Mouse (Mus musculus): Measurements from ENCODE around the gene Myo1d. TPM values are rescaled to one million over a fixed set of nuclear protein-coding genes. Genes with fewer than 3 reads are reported as not detected.

Myo1d gene
- polyA plus RNA-seq, 1 experiment: 80.4 TPM

DNA sequence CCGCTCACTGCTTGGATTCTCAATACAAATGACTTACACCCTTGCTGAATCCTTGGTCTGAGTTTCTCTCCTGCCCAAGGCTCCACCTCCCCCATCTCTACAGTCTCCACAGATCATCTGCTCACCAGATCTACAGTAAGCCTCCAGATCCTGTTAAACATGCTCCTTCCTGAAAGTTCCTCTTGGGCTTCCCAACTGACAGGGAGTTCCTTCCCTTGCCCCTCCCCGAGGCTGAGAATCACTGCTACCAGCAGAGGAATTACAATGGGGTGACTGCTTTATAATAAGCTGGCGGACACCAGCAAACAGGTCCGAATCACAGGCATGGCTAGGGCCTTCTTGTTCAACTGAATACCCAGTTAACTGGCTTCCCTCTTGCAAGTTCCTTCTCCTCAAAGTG lies 256.4 kb downstream of the Myo1d start:
- Histone ChIP-seq H3K4me3 (replicated peaks; ENCODE audit: extremely low read depth, low read depth, low read length) (no peak overlapping the region), H3K4me1 (ENCODE audit: control insufficient read depth, insufficient read depth, low read length) (peaks cover 7% of the 10 kb centered on the region)
- DNase-seq: no peak
- 51% methylated on average over 4 of the region's 4 CpGs for WGBS
- no peak for TF ChIP-seq CTCF (IDR thresholded peaks at IDR 0.05; ENCODE audit: insufficient read depth, low read length)
- no peak for TF ChIP-seq POLR2A (IDR thresholded peaks at IDR 0.05; ENCODE audit: borderline replicate concordance, extremely low read depth, low read depth, low read length)

DNA sequence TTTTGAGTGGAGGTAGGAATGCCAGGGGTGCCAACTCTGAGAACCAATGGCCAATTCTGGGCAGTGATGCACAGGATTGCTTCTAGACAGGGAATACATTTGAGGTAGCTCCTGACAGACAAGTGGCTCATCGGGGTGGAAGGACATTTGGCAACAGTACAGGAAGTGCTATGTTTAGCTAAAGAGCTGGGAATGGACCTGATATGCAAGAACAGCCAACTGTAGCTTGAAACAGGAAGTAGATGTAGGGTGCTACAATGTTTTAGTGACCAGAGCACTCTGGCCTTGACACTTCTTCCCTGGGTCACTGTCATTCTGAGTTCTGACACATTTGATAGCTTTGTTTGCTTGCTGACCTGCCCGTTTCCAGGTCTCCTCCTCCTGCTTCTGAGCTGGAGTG lies 257.0 kb downstream of the Myo1d start:
- no peak for DNase-seq
- WGBS: 18% methylated on average over 2 of the region's 2 CpGs
- Histone ChIP-seq H3K4me1 (ENCODE audit: control insufficient read depth, insufficient read depth, low read length) (peaks cover 7% of the 10 kb centered on the region), H3K4me3 (replicated peaks; ENCODE audit: extremely low read depth, low read depth, low read length) (no peak overlapping the region)
- TF ChIP-seq CTCF (IDR thresholded peaks at IDR 0.05; ENCODE audit: insufficient read depth, low read length) (no peak), POLR2A (IDR thresholded peaks at IDR 0.05; ENCODE audit: borderline replicate concordance, extremely low read depth, low read depth, low read length) (no peak)

DNA sequence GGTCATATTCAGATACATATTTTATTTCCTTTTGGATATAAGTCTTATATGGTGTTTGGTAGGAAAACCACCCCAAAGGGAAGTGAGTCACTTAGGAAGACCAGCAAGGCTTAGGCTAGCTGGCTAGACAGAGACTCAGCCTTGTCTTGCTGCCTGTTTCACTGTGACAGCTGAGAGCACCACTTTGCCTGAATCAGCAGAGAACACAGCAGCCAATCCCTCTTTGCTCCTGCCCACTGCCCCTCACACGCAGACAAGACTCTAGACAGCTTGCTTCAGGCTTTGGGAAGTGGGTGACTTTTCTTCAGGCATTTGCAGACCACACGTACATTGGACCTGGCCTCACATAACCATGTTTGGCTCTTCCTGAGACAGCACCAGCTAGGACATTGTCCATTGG lies 258.7 kb downstream of the Myo1d start:
- H3K4me3 ChIP-seq (replicated peaks; ENCODE audit: extremely low read depth, low read depth, low read length): no peak overlapping the region
- H3K4me1 ChIP-seq (ENCODE audit: control insufficient read depth, insufficient read depth, low read length): peaks cover 7% of the 10 kb centered on the region
- DNase-seq: no peak
- TF ChIP-seq CTCF (IDR thresholded peaks at IDR 0.05; ENCODE audit: insufficient read depth, low read length) (no peak), POLR2A (IDR thresholded peaks at IDR 0.05; ENCODE audit: borderline replicate concordance, extremely low read depth, low read depth, low read length) (no peak)
- WGBS: 73% methylated on average over 2 of the region's 2 CpGs

DNA sequence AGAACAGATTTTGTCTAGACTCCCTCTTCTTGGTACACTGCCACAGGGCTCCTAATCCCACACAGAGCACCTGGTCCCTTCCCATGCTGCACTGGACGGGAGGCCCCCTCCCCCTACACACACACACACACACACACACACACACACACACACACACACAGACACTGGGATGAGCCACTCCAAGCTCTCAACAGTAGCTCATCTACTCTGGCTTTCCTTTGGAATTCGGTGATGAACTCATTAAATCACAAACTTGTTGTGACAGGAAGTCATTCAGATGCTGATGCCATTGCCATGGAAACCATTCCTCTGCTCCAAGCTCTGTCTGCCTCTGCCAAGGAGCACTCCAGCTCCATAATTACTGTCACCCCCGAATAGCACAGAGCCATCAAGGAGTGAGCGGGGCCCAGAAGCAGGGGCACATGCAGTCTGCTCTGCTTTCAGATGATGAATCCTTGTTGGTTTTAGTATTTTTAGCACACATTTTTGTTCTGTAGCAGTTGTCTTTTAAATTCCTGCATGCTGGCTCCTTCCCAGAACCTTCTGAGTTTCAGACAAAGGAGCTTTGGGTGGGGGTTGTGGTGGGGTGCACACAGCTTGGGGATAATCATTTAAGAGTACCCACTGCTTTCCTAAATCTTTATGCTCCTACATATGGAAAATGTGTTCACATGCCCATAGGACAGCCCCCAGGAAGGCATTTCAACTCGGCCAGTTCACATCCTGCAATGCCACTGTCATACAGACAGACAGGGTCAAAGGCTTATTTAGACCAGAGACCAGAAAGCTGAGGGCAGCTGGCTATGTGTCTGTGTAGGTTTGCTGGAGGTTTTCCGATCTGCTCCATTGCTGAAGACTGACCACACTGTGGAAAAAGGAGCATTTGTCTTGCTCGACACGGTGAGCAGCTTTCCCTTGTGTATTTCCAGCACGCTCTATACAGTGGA lies 261.1 kb downstream of the Myo1d start:
- WGBS: 62% methylated on average over 9 of the region's 9 CpGs
- H3K4me1 ChIP-seq (ENCODE audit: control insufficient read depth, insufficient read depth, low read length): peaks cover 7% of the 10 kb centered on the region
- DNase-seq: no peak
- TF ChIP-seq CTCF (IDR thresholded peaks at IDR 0.05; ENCODE audit: insufficient read depth, low read length): no peak
- H3K4me3 ChIP-seq (replicated peaks; ENCODE audit: extremely low read depth, low read depth, low read length): no peak overlapping the region

DNA sequence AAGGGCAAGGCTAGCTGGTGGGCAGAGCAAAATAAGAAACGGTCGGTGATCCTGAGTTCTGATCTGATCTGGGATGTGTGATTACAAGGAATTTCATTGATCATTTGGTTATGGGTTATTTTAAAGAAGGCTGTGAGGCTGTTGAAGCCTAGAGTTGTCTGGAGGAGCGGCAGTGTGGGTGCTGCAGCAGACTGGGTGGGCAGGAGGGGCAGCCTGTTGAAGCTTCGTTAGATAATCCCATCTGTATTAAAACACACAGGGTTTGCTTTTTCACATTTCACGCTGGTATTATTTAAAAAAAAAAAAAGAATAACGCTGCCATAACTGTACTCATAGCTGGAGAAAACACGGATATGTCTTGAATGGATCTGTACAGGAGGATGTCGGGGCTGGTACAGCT lies 263.9 kb downstream of the Myo1d start:
- no peak for TF ChIP-seq POLR2A (IDR thresholded peaks at IDR 0.05; ENCODE audit: borderline replicate concordance, extremely low read depth, low read depth, low read length)
- TF ChIP-seq CTCF (IDR thresholded peaks at IDR 0.05; ENCODE audit: insufficient read depth, low read length): no peak
- DNase-seq: no peak
- Histone ChIP-seq H3K4me3 (replicated peaks; ENCODE audit: extremely low read depth, low read depth, low read length) (no peak overlapping the region), H3K4me1 (ENCODE audit: control insufficient read depth, insufficient read depth, low read length) (no peaks in the 10 kb centered on the region)
- 86% methylated on average over 8 of the region's 8 CpGs for WGBS

DNA sequence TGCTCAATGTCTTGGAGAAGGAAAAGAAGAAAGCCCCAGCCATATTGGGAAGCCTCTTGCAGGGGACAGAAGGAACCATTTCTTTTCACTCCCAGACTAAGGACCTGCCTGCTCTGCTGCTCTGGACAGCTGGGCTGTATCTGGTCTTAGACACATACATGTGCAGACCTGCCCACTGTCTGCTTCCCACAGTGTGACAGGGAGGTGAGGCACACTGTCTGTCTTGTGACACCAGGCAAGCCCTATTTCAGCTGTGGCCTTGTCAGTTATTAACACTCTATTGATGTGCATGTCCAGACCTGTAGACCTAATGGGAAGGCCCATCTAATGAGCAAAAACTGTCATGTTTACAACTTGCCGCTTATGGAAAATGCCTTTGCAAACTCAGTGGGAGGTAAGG lies 264.5 kb downstream of the Myo1d start:
- TF ChIP-seq POLR2A (IDR thresholded peaks at IDR 0.05; ENCODE audit: borderline replicate concordance, extremely low read depth, low read depth, low read length) (no peak), CTCF (IDR thresholded peaks at IDR 0.05; ENCODE audit: insufficient read depth, low read length) (no peak)
- no peak overlapping the region for H3K4me3 ChIP-seq (replicated peaks; ENCODE audit: extremely low read depth, low read depth, low read length)
- no peak for DNase-seq
- H3K4me1 ChIP-seq (ENCODE audit: control insufficient read depth, insufficient read depth, low read length): no peaks in the 10 kb centered on the region
- 71% methylated on average over 1 of the region's 1 CpGs for WGBS

DNA sequence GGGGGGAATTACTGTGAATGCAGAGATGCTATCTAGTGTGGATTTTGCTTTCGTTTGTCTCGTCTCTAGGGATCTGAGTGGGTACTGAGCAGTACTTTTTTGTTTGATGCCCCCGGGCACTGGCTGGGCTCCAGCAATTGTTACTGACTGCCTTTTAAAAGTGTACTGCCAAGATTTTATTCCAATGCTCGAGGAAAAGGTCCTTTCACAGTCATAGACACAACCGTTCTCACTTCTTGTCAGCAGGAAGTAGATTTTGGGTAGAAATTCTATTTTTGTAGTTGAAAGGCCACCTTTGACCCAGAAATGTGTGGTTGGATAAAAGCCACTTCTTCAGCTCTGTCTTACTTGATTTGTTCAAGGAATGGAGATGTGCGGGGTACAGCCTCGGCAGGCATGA lies 266.0 kb downstream of the Myo1d start:
- Histone ChIP-seq H3K4me1 (ENCODE audit: control insufficient read depth, insufficient read depth, low read length) (0 out of 2 replicates have a peak, but pooled peaks cover 3% of the 10 kb centered on the region), H3K4me3 (replicated peaks; ENCODE audit: extremely low read depth, low read depth, low read length) (no peak overlapping the region)
- WGBS: 40% methylated on average over 7 of the region's 7 CpGs
- TF ChIP-seq POLR2A (IDR thresholded peaks at IDR 0.05; ENCODE audit: borderline replicate concordance, extremely low read depth, low read depth, low read length): no peak
- TF ChIP-seq CTCF (IDR thresholded peaks at IDR 0.05; ENCODE audit: insufficient read depth, low read length): no peak
- DNase-seq: no peak

DNA sequence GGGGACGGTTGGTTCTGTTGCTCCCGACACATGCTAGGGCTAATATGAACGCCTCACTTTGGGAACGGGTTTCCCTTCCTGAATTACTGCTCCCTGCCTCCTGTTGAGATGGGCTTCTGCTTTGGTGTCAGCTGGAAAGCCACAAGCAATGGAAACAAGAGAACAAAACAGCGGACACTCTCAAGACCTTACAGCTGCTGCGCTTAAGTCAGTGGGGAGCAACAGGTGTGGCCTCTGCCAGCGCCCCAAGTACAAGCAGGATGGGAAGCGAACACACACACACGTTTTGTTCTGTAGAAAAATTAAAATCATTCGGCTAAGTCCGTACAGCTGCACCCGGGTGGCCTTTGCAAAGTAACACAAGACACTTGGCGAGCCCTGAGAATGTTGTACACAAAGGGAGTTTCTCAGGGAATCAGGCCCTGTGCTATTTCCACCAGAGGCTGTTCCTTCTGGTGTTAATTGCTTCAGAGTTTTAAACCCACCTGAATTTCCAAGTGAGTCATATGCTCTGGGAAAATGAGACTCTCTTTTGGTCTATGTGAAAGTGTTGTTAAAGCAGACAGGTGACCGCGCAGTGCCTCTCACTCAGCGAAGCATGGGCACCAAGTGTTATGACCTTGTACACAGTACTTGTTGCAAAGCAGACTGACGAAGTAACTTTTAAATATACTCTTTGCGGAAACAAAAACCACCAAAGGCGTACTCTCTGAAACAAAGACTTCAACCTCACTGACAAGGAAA lies 267.3 kb downstream of the Myo1d start:
- Histone ChIP-seq H3K4me3 (replicated peaks; ENCODE audit: extremely low read depth, low read depth, low read length) (no peak overlapping the region), H3K4me1 (ENCODE audit: control insufficient read depth, insufficient read depth, low read length) (0 out of 2 replicates have a peak, but pooled peaks cover 3% of the 10 kb centered on the region)
- DNase-seq: no peak
- WGBS: 81% methylated on average over 19 of the region's 19 CpGs
- TF ChIP-seq CTCF (IDR thresholded peaks at IDR 0.05; ENCODE audit: insufficient read depth, low read length): no peak
- TF ChIP-seq POLR2A (IDR thresholded peaks at IDR 0.05; ENCODE audit: borderline replicate concordance, extremely low read depth, low read depth, low read length): no peak

DNA sequence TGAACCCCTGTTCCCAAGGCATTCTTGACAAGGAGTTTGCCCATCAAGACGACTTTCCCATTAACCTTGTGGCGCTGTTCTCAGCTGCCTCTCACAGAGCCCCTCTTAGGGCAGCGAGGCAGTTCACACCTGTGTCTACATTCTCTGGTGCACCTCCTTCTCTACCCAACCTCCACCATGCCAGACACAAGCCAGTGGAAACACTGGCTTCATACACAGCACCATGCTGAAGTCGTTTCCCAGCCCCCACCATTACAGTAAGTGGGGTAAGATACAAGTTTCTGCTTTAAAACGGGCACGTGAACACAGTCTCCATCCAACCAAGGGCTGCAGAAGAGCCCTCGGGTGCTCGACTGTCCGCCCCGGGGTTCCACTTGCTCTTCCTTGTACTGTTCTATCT lies 269.7 kb downstream of the Myo1d start:
- H3K4me1 ChIP-seq (ENCODE audit: control insufficient read depth, insufficient read depth, low read length): 0 out of 2 replicates have a peak, but pooled peaks cover 3% of the 10 kb centered on the region
- DNase-seq: no peak
- TF ChIP-seq CTCF (IDR thresholded peaks at IDR 0.05; ENCODE audit: insufficient read depth, low read length): no peak
- 85% methylated on average over 10 of the region's 10 CpGs for WGBS
- no peak overlapping the region for H3K4me3 ChIP-seq (replicated peaks; ENCODE audit: extremely low read depth, low read depth, low read length)

DNA sequence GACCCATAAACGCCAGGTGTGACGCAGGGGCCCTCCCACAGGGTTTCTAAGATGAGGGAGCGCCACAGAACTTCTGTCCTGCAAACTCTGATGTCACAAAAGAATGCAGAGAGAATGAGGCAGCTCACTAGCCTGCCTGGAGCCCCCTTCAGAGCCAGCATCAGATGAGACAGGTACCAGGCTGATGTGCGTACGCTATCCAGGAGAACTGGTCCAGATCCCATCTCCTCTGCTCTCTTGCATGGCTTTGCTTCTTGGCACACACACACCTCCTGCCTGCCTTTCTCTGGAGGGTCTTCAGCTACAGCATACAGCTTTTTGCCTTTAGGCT lies 270.7 kb downstream of the Myo1d start:
- 82% methylated on average over 5 of the region's 5 CpGs for WGBS
- Histone ChIP-seq H3K4me1 (ENCODE audit: control insufficient read depth, insufficient read depth, low read length) (peaks cover 7% of the 10 kb centered on the region; the same call in 1 of the 2 replicates), H3K4me3 (replicated peaks; ENCODE audit: extremely low read depth, low read depth, low read length) (no peak overlapping the region)
- no peak for DNase-seq
- no peak for TF ChIP-seq POLR2A (IDR thresholded peaks at IDR 0.05; ENCODE audit: borderline replicate concordance, extremely low read depth, low read depth, low read length)
- no peak for TF ChIP-seq CTCF (IDR thresholded peaks at IDR 0.05; ENCODE audit: insufficient read depth, low read length)
